Mouse (Mus musculus) cerebellum, adult 2 months (tissue): Measurements from ENCODE around the gene Ap3b1.

Experiments
- CTCF ChIP-seq: fragments of 200-500 bp; IDR thresholded peaks from 2 replicates; pipeline ENCODE4 v1.5.1; 2011; ENCODE audit warnings: low read depth, mild to moderate bottlenecking, control low read depth, low read length, moderate library complexity, borderline replicate concordance; ENCODE audit not compliant: insufficient read depth
- POLR2A ChIP-seq: fragments of 200-500 bp; IDR thresholded peaks from 2 replicates; pipeline ENCODE4 v1.6.1; 2011; ENCODE audit warnings: low read length, control low read depth, borderline replicate concordance; ENCODE audit not compliant: insufficient read depth

DNA sequence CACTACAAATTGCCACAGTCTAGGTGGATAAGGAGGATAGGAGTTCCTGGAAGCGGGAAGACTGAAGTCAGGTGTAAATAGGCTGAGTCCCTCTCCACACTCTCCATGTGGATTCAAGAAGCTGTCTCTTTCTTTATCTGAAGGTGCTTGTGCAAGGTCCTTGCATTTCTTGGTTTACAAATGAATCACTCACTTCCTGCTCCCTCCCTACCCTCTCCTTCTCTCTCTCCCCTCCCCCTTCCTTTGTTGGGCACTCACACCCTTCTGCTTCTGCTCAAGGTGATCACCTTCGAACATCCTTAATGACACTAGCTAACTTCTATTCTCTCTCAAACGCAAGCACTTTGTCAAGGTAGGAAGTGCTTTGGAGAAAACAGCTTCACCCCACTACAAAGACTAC is 84.7 kb downstream of the Ap3b1 start:
- TF ChIP-seq CTCF (no peak), POLR2A (no peak)
